Mouse (Mus musculus) ovary, adult 18-20 months (tissue): ENCODE results near the gene Olig3.

Experiments
- DNase-seq: peaks from one replicate; pipeline ENCODE4 v3.0.0; 2022; ENCODE audit warnings: low spot score, mixed read lengths

The Olig3 gene

GRCm38 (mm10) chr10:19356071-19356583 lies at the start of gene Olig3:
Olig3 (plus strand) TSS chr10:19356533.
- no peak for DNase-seq

- DNase-seq, result no peak
These were observed 46.5 kb upstream of the Olig3 start for GRCm38 (mm10) chr10:19309681-19310395.

DNA sequence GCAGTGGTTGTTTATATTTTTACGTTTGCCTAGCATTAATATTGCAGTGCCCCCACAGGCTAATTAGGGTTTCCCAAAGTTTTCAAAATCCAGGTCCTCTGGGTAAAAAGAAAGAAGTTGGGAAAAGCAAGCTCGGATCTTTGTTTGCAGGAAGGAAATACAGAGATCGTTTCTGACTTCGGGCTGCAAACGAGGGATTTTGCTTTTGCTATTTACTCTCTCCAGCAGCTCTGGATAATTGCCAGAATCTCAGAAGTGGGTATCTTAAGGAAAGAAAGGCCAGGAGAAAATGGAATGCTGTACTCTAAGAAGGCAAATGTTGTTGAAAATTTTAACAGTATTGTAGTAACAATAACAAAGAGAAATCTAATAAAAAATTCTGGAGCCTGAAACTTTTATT lies 45.9 kb upstream of the Olig3 start:
- no peak for DNase-seq

DNA sequence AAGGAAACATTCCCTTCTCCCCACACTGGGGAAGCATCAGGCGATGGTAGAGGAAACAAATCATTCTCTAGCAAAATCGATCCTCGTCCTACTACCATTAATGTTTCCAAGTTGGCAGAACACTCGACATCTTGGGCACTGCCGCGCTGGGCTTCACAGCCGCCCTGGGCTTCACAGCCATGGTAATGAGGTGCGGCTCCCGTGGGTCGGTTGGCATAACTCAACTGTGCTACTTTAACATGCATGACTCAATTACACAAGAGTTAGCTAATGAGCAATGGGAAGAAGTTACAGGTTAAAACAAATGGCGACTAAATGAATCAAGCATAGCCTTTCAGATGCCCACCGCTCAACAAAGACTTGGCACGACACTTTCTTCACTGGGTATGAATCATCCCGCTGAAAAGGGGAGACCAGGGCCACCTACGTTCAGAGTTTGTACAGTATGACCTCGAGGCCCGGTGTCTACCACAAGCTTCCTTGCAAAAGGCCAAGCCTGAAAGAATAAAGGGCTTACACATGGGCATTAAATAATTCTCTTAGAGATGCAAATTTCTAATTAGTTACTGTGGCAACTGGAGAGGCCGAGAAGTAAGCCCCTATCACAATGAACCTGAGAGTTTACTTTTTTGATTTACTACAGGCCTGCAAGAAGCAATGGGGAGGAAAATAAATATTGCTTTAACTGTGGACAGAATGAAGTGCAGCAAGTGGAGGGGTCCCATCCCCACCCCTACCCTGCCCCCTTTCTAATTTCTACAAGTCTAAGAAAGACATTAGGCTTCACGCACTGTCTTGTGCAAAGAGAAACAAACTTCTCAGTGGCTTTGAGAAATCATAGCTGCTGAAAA lies 38.1 kb upstream of the Olig3 start:
- DNase-seq, result no peak

DNA sequence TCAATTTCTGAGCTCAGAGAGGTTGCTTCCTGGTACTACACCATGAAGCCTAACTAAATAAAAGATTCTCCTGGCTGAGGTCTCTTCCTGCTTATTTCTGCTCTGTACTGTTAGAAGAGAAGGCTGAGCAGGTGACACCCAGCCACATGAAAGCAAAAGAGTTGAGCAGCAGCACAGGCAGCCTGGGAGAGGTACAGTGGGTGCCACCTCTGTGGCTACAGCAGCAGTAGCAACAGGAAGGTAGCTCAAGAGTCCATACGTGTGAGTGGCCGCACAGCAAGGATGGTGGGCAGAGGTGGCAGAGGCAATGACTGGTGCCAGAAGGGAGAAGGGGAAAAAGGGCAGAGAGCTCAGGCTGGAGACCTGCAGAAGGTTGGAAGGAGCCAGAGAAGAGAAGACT lies 34.6 kb upstream of the Olig3 start:
- DNase-seq, result no peak

- no peak for DNase-seq
These were observed 27.0 kb upstream of the Olig3 start for GRCm38 (mm10) chr10:19329191-19329777.

DNA sequence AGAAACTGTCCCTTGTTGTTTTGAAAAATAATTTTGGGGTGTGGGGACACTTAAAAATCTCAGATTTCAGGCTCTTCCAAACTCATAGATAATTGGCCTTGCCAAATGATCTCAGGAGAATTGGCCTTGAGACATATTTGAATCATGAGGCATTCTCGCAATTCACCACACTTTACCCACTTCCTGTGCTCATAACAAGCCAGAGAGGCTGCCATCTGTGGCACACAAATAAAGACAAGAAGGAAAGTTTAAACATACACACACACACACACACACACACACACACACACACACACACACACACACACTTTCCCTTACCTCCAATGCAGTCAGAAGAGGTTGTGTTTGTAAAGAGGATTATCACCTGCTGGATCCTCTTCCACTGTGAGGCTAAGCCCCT lies 22.9 kb upstream of the Olig3 start:
- no peak for DNase-seq

GRCm38 (mm10) chr10:19338695-19339630 lies 17.4 kb upstream of the Olig3 start:
- no peak for DNase-seq

- no peak for DNase-seq
These were observed 12.3 kb upstream of the Olig3 start for GRCm38 (mm10) chr10:19344039-19344438.

GRCm38 (mm10) chr10:19349326-19349725 lies 7.0 kb upstream of the Olig3 start:
- no peak for DNase-seq

DNA sequence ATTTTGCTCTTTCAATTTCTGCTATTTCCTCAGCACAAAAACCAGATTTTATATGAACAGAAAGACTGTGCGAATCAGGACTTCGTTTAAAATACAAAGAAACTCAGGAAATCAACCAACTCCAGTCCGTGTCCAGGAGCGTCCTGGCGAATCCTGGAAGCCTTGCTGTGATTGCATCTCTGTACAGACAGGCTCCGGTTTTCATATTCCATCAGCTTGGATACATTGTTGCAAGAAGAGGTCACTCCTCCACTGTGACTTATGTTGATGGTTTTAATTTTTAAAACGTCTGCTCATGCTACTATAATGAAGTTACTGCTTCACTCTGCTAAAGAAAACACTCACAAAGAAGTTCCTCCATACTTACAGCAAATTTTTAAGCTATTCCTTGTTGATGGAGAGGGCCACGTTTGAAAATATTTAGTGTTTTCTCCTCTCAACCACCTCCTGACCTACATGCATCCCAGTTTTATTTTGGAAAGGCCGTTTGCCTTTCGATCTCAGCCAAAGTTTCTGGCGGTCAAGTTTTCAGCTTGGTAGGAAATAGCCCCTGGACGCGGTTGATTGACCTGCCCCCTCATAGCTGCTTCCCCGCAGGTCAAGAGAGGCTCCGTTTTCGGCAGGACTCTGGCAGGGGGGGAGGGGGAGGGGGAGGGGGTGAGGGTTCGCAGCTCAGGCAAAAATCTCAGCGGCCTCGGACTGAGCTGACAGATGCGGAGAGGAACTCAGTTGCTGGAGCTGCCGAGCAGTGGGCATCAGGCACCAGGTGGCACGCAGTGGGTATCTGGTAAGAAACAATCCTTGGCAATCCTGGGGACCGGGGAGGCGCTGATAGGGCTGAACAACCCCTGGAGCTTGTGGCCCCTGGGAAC lies 4.1 kb upstream of the Olig3 start:
- DNase-seq, result no peak

DNA sequence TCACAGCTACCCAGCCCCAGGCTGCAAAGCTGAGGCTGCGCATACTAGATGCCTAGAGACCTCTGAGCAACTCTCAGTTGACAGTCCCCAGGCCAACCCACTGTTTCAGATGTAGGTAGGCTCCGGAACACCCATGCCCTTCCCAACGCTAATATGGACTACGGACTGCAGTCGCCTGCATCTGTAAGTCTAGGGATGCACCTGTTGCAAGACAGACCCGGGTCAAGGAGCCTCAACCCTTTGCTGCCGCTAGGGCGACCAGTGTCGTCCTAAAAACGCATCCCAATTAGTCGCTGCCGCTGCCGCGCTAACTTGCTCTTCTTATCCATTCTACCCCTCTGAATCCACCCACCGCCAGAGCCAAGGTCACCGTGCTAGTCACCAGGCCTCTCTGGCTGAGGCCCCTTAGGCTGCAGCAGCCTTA lies 3.4 kb upstream of the Olig3 start:
- no peak for DNase-seq

GRCm38 (mm10) chr10:19353631-19354030 lies 2.7 kb upstream of the Olig3 start:
- no peak for DNase-seq

DNA sequence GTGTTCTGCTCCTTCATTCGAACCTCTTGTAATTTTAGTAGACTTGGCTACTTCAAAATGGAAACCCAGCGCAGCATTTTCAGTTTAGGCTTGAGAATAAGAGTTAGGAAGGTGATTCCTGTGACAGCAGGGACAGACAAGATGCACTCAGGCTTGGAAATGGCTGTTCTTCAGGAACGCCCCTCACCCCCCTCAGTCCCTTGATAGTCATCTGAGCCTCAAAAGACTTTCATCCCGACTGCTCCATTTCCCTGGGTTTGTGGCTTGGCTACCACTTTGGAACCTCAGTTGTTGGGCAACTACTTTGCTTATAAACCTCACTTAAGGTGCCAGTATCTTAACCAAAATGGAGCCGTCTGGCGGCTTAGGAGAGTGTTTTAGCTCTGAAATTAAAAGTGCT lies 2.2 kb upstream of the Olig3 start:
- no peak for DNase-seq

GRCm38 (mm10) chr10:19355076-19355475 lies 1.3 kb upstream of the Olig3 start:
- no peak for DNase-seq

- DNase-seq, result no peak
These were observed 648 bp downstream of the Olig3 start for GRCm38 (mm10) chr10:19356720-19357641.

- DNase-seq, result no peak
These were observed 1.5 kb downstream of the Olig3 start for GRCm38 (mm10) chr10:19357848-19358247.

- DNase-seq, result no peak
These were observed 4.3 kb downstream of the Olig3 start for GRCm38 (mm10) chr10:19360446-19361300.
